Mouse (Mus musculus) lung, postnatal 0 days (tissue): ENCODE measurements around the gene Snx7. TPM values are rescaled to one million over a fixed set of nuclear protein-coding genes. Genes with fewer than 3 reads are reported as not detected.

Source experiments
- ATAC-seq: fragments of 200-750 bp; cut with Nextera tagmentation; 2 replicates; pipeline ENCODE4 v1.8.0; 2017; ENCODE audit warnings: moderate library complexity
- DNase-seq: peaks from one replicate; pipeline ENCODE4 v3.0.0-alpha.2; 2016; ENCODE audit warnings: low spot score
- H3K27ac ChIP-seq: fragments of 300-500 bp; sonication (generic); 2 replicates; pipeline ENCODE4 v1.5.1; 2014; ENCODE audit warnings: antibody characterized with exemption, mild to moderate bottlenecking, low read length, mixed read lengths
- H3K27me3 ChIP-seq: fragments of 300-500 bp; sonication (generic); replicated peaks from 2 replicates; pipeline ENCODE4 v1.6.1; 2014; ENCODE audit warnings: low read length, mixed read lengths; ENCODE audit not compliant: insufficient read depth
- H3K36me3 ChIP-seq: fragments of 300-500 bp; sonication (generic); 2 replicates; pipeline ENCODE4 v1.6.1; 2014; ENCODE audit warnings: low read length, mixed read lengths; ENCODE audit not compliant: insufficient read depth
- H3K4me1 ChIP-seq: fragments of 300-500 bp; sonication (generic); 2 replicates; pipeline ENCODE4 v1.6.1; 2014; ENCODE audit warnings: antibody characterized with exemption, low read depth, low read length, mixed read lengths; ENCODE audit not compliant: insufficient read depth
- H3K4me2 ChIP-seq: fragments of 300-500 bp; sonication (generic); replicated peaks from 2 replicates; pipeline ENCODE4 v1.6.1; 2014; ENCODE audit warnings: low read depth, mild to moderate bottlenecking, low read length, moderate library complexity, mixed read lengths
- H3K4me3 ChIP-seq: fragments of 300-500 bp; sonication (generic); 2 replicates; pipeline ENCODE4 v1.5.1; 2014; ENCODE audit warnings: low read depth, low read length
- H3K9ac ChIP-seq: fragments of 300-500 bp; sonication (generic); replicated peaks from 2 replicates; pipeline ENCODE4 v1.6.1; 2014; ENCODE audit warnings: low read depth, mild to moderate bottlenecking
- H3K9me3 ChIP-seq: fragments of 300-500 bp; sonication (generic); 2 replicates; pipeline ENCODE4 v1.6.1; 2016; ENCODE audit warnings: low read length, mixed read lengths
- CTCF ChIP-seq: IDR thresholded peaks from 2 replicates; pipeline ENCODE4 v1.5.1; 2016; ENCODE audit warnings: antibody characterized with exemption, mild to moderate bottlenecking
- EP300 ChIP-seq: IDR thresholded peaks from 2 replicates; pipeline ENCODE4 v1.6.1; 2016; ENCODE audit warnings: antibody characterized with exemption, mild to moderate bottlenecking, control low read depth
- WGBS: fragments of 180-500 bp; shearing (Covaris S2); extraction: QIAGEN DNeasy Blood & Tissue Kit; methylation state at CpG from one replicate; pipeline ENCODE4 v1.1.7; 2014; 5-methylcytosine and 5-hydroxymethylcytosine counted together
- polyA plus RNA-seq: library from polyadenylated mRNA; unstranded; fragments of >200 nt; fragmentation: Nextera tagmentation; extraction: Ambion mirVana; gene quantifications from 2 replicates; pipeline ENCODE4 v1.2.1, GENCODE M21; 2015

Snx7 gene
- polyA plus RNA-seq, 1 experiment from 2014 or later = 70.9 TPM

DNA sequence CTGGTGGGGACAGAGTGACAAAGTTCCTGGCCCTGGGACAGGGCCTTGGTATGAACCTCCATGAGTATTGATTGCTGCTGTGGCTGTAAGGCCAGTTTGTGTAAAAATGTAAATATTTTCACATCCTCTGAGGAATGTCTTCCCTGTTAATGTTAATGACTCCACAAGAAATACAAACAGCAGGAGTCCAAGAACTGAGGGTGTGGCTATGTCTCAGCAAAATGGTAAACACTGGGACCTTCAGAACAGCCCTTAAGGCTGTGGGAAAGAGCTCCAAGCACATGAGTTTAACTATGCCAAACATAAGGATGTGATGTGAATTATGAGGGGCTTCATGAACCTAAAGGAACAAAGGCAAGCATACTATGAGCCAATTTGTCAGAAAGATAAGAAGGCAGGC lies 74.2 kb downstream of the Snx7 start:
- H3K4me1 ChIP-seq = no peaks in the 10 kb centered on the region
- no peak overlapping the region for H3K4me3 ChIP-seq
- ATAC-seq = no peak
- no peak overlapping the region for H3K9ac ChIP-seq
- no peak overlapping the region for H3K27ac ChIP-seq
- H3K4me2 ChIP-seq = no peak overlapping the region
- no peak for DNase-seq
- no peaks in the 10 kb centered on the region for H3K27me3 ChIP-seq
- TF ChIP-seq EP300 (no peak), CTCF (no peak)
- H3K9me3 ChIP-seq = no peaks in the 10 kb centered on the region
- H3K36me3 ChIP-seq = no peaks in the 10 kb centered on the region

DNA sequence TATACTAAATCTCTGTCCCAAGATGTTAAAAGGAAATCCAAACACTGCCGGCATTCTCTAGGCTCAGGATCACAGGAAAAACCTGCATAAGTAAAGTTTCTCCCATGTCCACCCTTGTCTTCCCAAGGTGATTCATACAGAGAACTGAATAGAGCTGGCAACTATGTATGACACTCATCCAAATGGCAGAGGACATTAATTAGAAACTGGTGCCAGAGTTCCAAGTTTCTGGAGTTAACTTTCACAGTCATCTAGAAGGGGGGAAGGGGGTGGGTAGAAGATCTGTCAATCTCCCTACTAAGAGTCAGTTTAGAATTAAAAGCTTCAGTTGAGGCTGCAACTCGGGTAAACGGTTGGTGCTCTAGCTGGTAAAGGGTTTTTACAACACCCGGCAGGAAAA lies 76.8 kb downstream of the Snx7 start:
- DNase-seq (no peak), ATAC-seq (no peak)
- Histone ChIP-seq H3K27me3 (no peaks in the 10 kb centered on the region), H3K4me3 (no peak overlapping the region), H3K36me3 (no peaks in the 10 kb centered on the region), H3K9ac (no peak overlapping the region), H3K27ac (no peak overlapping the region), H3K9me3 (no peaks in the 10 kb centered on the region), H3K4me2 (no peak overlapping the region), H3K4me1 (no peaks in the 10 kb centered on the region)
- 79% methylated on average over 4 of the region's 4 CpGs for WGBS
- TF ChIP-seq EP300 (no peak), CTCF (no peak)

DNA sequence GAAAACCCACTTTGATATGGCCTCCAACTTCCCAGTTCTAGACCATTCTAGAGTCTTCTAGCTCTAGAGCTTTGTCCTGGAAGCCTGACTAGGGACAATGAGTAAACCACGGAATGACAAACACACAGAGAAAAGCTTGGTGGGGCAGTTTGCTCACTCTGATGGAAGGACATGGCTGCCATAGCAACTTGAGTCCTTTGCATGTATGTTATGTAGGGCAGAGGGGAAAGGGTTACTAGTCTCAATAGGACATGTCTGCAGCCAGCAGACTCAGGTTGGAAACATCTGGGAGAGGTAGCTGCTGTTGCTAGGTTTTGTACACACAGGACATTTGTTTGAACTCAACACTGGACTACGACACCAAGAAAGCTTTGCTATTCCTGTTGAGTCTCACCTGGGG lies 77.5 kb downstream of the Snx7 start:
- Histone ChIP-seq H3K36me3 (no peaks in the 10 kb centered on the region), H3K4me3 (no peak overlapping the region), H3K9ac (no peak overlapping the region), H3K4me1 (no peaks in the 10 kb centered on the region), H3K27ac (no peak overlapping the region), H3K27me3 (no peaks in the 10 kb centered on the region), H3K4me2 (no peak overlapping the region), H3K9me3 (no peaks in the 10 kb centered on the region)
- no peak for ATAC-seq
- WGBS = 77% methylated on average over 2 of the region's 2 CpGs
- TF ChIP-seq EP300 = no peak
- TF ChIP-seq CTCF = no peak
- no peak for DNase-seq

DNA sequence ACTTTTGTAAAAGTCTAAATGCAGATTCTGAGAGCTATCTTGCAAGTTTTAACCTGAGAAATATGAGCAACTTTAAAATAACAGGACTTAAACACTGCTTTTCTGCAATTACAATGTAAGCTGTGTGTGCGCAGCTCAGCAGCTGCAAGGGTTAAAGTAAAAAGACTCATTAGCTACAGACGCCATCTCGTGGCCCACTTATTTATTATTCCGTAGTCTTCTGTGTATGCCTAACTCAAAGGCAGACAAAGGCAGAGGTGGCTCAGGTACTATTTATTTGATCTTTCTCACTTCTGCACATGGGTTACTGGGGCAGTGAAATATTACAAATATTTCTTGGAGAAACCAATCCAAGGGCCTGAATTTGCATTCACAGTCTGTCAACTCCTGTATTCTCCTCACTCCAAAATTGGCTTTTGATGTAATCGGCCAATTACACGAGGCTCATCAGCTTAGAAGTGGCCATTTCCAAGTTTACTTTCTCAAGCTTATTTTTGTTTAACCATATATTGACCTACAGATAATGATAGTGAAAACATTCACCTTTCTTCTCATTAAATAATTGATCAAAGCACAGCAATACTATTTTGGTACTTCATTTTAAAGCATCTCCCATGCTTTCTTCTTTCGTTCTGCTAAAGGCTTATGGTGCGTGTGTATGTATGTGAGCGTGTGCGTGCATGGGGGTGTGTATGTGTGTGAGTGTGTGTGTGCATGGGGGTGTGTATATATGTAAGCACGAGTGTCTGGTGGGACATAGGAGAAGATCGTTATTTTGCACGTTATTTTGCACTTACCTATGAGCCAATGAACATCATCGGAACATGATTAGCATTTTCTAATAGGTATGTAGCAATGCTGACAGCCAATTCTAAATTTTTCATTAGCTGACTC lies 79.7 kb downstream of the Snx7 start:
- no peak overlapping the region for H3K9ac ChIP-seq
- DNase-seq (peak; percentile 51), ATAC-seq (no peak)
- no peaks in the 10 kb centered on the region for H3K4me1 ChIP-seq
- no peak overlapping the region for H3K27ac ChIP-seq
- H3K9me3 ChIP-seq = no peaks in the 10 kb centered on the region
- 67% methylated on average over 14 of the region's 14 CpGs for WGBS
- no peaks in the 10 kb centered on the region for H3K27me3 ChIP-seq
- no peak for TF ChIP-seq EP300
- peak; percentile 57 for TF ChIP-seq CTCF
- H3K4me3 ChIP-seq = no peak overlapping the region
- H3K36me3 ChIP-seq = no peaks in the 10 kb centered on the region
- H3K4me2 ChIP-seq = no peak overlapping the region

DNA sequence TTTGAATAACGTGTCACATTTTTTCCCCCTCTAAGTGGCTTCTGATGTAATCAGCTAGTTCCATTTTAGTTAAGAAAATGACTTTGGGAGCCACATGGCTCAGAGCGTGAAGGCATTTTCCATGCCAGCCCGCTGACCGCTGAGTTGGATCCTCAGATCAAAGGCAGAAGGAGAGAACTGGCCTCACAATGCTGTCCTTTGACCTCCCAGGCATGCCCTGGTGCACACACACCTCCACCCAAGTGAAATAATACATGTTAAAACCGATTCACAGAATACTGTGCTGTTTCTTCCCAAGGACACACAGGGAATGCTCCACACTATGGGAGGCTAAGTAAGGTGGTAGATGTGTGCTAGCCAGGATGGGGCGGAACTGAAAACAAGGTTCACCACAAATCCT lies 81.5 kb downstream of the Snx7 start:
- no peak for ATAC-seq
- Histone ChIP-seq H3K27ac (no peak overlapping the region), H3K4me3 (no peak overlapping the region), H3K36me3 (no peaks in the 10 kb centered on the region), H3K9ac (no peak overlapping the region), H3K27me3 (no peaks in the 10 kb centered on the region), H3K4me1 (no peaks in the 10 kb centered on the region), H3K9me3 (no peaks in the 10 kb centered on the region), H3K4me2 (no peak overlapping the region)
- WGBS = 64% methylated on average over 6 of the region's 6 CpGs
- TF ChIP-seq EP300 = no peak
- no peak for TF ChIP-seq CTCF
- DNase-seq = no peak

DNA sequence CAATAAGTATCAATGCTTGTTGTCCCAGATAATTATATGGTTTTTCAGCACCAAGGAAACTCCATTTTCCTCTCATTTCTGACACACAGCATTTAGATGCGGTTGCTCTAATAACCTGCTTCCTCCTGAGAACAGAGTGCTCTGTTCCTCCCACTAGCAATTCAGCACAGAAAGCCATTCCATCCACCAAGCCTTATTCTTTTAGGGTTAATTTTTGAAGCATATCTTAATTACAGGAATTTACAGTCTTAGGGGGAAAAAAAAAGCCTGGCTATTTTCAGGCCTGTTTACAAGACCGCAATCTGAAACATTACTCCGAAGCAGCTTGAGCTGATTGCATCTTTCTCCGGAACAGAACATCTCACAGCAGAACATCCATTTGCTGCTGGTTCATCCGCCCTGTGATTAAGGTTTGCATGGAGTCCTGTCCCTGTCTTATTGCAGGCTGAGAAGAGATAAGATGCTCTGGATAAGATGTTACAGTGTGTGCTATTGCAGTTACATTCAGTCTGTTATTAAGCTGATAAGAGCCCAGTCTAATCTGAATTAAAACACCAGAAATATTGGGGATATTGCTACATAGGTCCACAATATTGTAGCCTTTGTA lies 116.5 kb downstream of the Snx7 start:
- TF ChIP-seq CTCF (no peak), EP300 (no peak)
- H3K4me3 ChIP-seq = no peak overlapping the region
- H3K27me3 ChIP-seq = no peaks in the 10 kb centered on the region
- no peaks in the 10 kb centered on the region for H3K36me3 ChIP-seq
- H3K27ac ChIP-seq = no peak overlapping the region
- no peaks in the 10 kb centered on the region for H3K4me1 ChIP-seq
- ATAC-seq = no peak
- H3K4me2 ChIP-seq = no peak overlapping the region
- H3K9me3 ChIP-seq = no peaks in the 10 kb centered on the region
- no peak for DNase-seq
- H3K9ac ChIP-seq = no peak overlapping the region
- WGBS = 83% methylated on average over 5 of the region's 5 CpGs
